Mouse (Mus musculus): ENCODE results near the gene Ica1l. TPM values are rescaled to one million over a fixed set of nuclear protein-coding genes. Genes with fewer than 3 reads are reported as not detected.

The Ica1l gene
- polyA plus RNA-seq, 1 experiment from 2014 or later = 0.90 TPM

DNA sequence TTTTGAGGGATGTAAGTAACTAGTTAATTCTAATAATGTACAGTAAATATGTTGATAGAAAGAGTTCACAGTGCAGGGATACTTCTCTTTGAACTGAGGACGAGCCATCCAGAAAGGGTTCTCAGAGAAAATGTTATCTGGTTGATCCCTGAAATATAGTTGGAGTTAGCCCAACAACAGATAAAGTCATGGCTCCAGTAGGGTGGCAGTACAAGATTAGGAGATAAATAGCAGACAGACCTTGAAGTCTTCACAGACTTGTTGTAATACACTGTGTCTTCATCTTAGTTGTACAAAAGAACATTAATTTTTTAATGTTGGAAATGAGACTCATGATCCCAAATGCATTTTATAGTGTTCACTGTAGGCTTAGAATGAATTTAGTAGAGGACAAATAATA, 83.0 kb downstream of the Ica1l start:
- Histone ChIP-seq H3K4me1 (replicated peaks; ENCODE audit: control insufficient read depth, insufficient read depth) (no peaks in the 10 kb centered on the region), H3K9me3 (ENCODE audit: control insufficient read depth, low read length) (no peaks in the 10 kb centered on the region)

DNA sequence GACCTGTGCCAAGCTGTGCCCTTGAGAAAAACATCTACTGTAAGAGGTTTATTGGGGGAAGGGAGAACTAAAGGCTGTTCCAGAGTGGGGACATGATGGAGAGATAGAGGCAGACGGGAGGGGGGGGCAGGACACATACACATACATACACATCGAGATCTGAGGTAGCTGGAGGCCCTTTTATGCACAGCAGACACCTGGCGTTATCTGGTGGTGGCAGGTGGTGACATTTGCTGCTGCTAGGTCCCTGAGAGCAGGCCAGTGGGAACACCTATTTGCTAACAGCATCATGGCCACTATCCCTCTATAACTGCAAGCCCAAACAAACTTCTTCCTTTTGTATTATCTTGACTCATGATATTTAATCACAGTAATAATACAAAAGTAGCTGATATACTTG, 85.8 kb downstream of the Ica1l start:
- no peak overlapping the region for H3K27ac ChIP-seq (replicated peaks)
- 63% methylated on average over 3 of the region's 3 CpGs for WGBS

More for the DNA sequence above, 83.0 kb downstream of the Ica1l start:
- H3K4me3 ChIP-seq (ENCODE audit: low read depth, low read length) = no peak overlapping the region
- no peak for DNase-seq (ENCODE audit: low spot score)
- no peak overlapping the region for H3K9ac ChIP-seq (ENCODE audit: low read length)
- no peak overlapping the region for H3K4me2 ChIP-seq (replicated peaks; ENCODE audit: low read depth)
- WGBS = 86% methylated on average over 1 of the region's 1 CpGs
- no peaks in the 10 kb centered on the region for H3K36me3 ChIP-seq (ENCODE audit: control insufficient read depth, insufficient read depth, low read length)
- H3K27ac ChIP-seq (replicated peaks) = no peak overlapping the region
- TF ChIP-seq EP300 (optimal IDR thresholded peaks at IDR 0.05) (no peak), CTCF (IDR thresholded peaks at IDR 0.05; ENCODE audit: low read depth) (no peak)
- no peak for ATAC-seq (ENCODE audit: low FRiP score, low TSS enrichment)
- no peaks in the 10 kb centered on the region for H3K27me3 ChIP-seq (ENCODE audit: control insufficient read depth, insufficient read depth, low read length)

DNA sequence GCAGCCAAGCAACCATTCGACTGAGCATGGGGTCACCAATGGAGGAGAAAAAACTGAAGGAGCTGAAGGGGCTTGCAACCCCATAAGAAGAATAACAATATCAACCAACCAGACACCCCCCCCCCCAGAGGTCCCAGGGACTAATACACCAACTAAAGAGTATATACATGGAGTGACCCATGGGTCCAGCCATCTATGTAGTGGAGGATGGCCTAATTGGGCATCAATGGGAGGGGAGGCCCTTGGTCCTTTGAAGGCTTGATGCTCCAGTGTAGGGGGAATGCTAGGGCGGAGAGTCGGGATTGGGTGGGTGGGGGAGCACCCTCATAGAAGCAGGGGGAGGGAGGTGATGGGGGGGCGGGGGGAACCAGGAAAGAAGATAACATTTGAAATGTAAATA, 95.5 kb downstream of the Ica1l start:
- no peaks in the 10 kb centered on the region; the same call in 1 of the 2 replicates for H3K4me1 ChIP-seq (replicated peaks; ENCODE audit: control insufficient read depth, insufficient read depth)
- H3K4me2 ChIP-seq (replicated peaks; ENCODE audit: low read depth) = no peak overlapping the region
- TF ChIP-seq EP300 (optimal IDR thresholded peaks at IDR 0.05) (no peak), CTCF (IDR thresholded peaks at IDR 0.05; ENCODE audit: low read depth) (no peak)
- no peak overlapping the region for H3K27ac ChIP-seq (replicated peaks)
- H3K36me3 ChIP-seq (ENCODE audit: control insufficient read depth, insufficient read depth, low read length) = no peaks in the 10 kb centered on the region
- no peaks in the 10 kb centered on the region for H3K27me3 ChIP-seq (ENCODE audit: control insufficient read depth, insufficient read depth, low read length)
- DNase-seq (ENCODE audit: low spot score) = no peak
- no peak for ATAC-seq (ENCODE audit: low FRiP score, low TSS enrichment)
- no peaks in the 10 kb centered on the region for H3K9me3 ChIP-seq (ENCODE audit: control insufficient read depth, low read length)
- no peak overlapping the region for H3K4me3 ChIP-seq (ENCODE audit: low read depth, low read length)
- no peak overlapping the region for H3K9ac ChIP-seq (ENCODE audit: low read length)
- WGBS = 94% methylated on average over 4 of the region's 4 CpGs

More for the DNA sequence above, 85.8 kb downstream of the Ica1l start:
- DNase-seq (ENCODE audit: low spot score) = no peak
- H3K9ac ChIP-seq (ENCODE audit: low read length) = no peak overlapping the region
- TF ChIP-seq EP300 (optimal IDR thresholded peaks at IDR 0.05) (no peak), CTCF (IDR thresholded peaks at IDR 0.05; ENCODE audit: low read depth) (no peak)
- no peak for ATAC-seq (ENCODE audit: low FRiP score, low TSS enrichment)
- H3K4me2 ChIP-seq (replicated peaks; ENCODE audit: low read depth) = no peak overlapping the region
- H3K36me3 ChIP-seq (ENCODE audit: control insufficient read depth, insufficient read depth, low read length) = no peaks in the 10 kb centered on the region
- H3K27me3 ChIP-seq (ENCODE audit: control insufficient read depth, insufficient read depth, low read length) = no peaks in the 10 kb centered on the region
- no peak overlapping the region for H3K4me3 ChIP-seq (ENCODE audit: low read depth, low read length)
- H3K9me3 ChIP-seq (ENCODE audit: control insufficient read depth, low read length) = no peaks in the 10 kb centered on the region
- no peaks in the 10 kb centered on the region for H3K4me1 ChIP-seq (replicated peaks; ENCODE audit: control insufficient read depth, insufficient read depth)

DNA sequence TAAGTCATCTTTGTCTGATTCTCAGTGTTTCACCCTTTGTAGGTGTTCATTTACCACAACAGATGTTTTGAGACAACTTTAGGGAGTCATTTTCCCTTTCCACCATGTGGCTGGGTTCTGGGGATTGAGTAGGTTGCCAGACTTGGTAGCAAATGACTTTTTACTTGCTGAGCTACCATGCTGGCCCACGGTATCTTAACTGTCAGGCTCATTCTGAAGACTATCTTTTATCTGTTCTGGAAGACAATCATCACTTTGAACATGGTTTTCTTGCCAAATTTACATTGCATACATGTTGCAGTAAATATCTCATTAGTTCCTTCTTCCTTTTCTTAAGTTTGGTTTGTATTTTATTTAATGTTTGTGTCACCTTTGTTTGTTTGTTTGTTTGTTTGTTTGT, 97.0 kb downstream of the Ica1l start:
- no peaks in the 10 kb centered on the region for H3K27me3 ChIP-seq (ENCODE audit: control insufficient read depth, insufficient read depth, low read length)

DNA sequence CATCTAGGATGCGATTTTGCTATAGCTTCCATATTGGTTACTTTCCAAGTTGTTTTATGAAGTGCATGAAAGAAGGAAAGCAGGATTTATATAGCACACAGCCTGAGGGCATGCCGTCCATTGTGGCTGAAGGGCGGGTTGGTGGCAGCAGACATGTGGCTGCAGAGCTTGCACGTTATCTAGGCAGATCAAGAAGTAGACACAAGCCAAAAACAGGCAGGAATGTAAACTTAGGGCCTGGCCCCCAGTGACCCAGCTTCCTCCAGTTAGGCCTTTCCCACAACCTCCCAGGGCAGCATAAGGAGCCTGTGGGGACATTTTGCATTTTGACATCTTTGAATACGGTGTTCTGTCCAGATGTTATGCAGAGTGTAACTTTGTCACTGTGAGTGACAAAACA, 99.2 kb downstream of the Ica1l start:
- 29% methylated on average over 5 of the region's 5 CpGs for WGBS
- DNase-seq (ENCODE audit: low spot score) (no peak), ATAC-seq (ENCODE audit: low FRiP score, low TSS enrichment) (no peak)
- no peak overlapping the region for H3K4me2 ChIP-seq (replicated peaks; ENCODE audit: low read depth)
- H3K9me3 ChIP-seq (ENCODE audit: control insufficient read depth, low read length) = no peaks in the 10 kb centered on the region
- no peaks in the 10 kb centered on the region for H3K27me3 ChIP-seq (ENCODE audit: control insufficient read depth, insufficient read depth, low read length)
- TF ChIP-seq CTCF (IDR thresholded peaks at IDR 0.05; ENCODE audit: low read depth) (no peak), EP300 (optimal IDR thresholded peaks at IDR 0.05) (no peak)
- H3K4me3 ChIP-seq (ENCODE audit: low read depth, low read length) = no peak overlapping the region
- H3K4me1 ChIP-seq (replicated peaks; ENCODE audit: control insufficient read depth, insufficient read depth) = no peaks in the 10 kb centered on the region; the same call in 1 of the 2 replicates
- no peaks in the 10 kb centered on the region for H3K36me3 ChIP-seq (ENCODE audit: control insufficient read depth, insufficient read depth, low read length)
- no peak overlapping the region for H3K9ac ChIP-seq (ENCODE audit: low read length)
- H3K27ac ChIP-seq (replicated peaks) = no peak overlapping the region

More for the DNA sequence above, 97.0 kb downstream of the Ica1l start:
- no peak for TF ChIP-seq CTCF (IDR thresholded peaks at IDR 0.05; ENCODE audit: low read depth)
- TF ChIP-seq EP300 (optimal IDR thresholded peaks at IDR 0.05) = no peak
- H3K4me1 ChIP-seq (replicated peaks; ENCODE audit: control insufficient read depth, insufficient read depth) = no peaks in the 10 kb centered on the region; the same call in 1 of the 2 replicates
- H3K27ac ChIP-seq (replicated peaks) = no peak overlapping the region
- H3K4me3 ChIP-seq (ENCODE audit: low read depth, low read length) = no peak overlapping the region
- no peak overlapping the region for H3K4me2 ChIP-seq (replicated peaks; ENCODE audit: low read depth)
- DNase-seq (ENCODE audit: low spot score) (no peak), ATAC-seq (ENCODE audit: low FRiP score, low TSS enrichment) (no peak)
- no peaks in the 10 kb centered on the region for H3K36me3 ChIP-seq (ENCODE audit: control insufficient read depth, insufficient read depth, low read length)
- 76% methylated on average over 1 of the region's 1 CpGs for whole genome bisulfite sequencing
- H3K9me3 ChIP-seq (ENCODE audit: control insufficient read depth, low read length) = no peaks in the 10 kb centered on the region
- H3K9ac ChIP-seq (ENCODE audit: low read length) = no peak overlapping the region

DNA sequence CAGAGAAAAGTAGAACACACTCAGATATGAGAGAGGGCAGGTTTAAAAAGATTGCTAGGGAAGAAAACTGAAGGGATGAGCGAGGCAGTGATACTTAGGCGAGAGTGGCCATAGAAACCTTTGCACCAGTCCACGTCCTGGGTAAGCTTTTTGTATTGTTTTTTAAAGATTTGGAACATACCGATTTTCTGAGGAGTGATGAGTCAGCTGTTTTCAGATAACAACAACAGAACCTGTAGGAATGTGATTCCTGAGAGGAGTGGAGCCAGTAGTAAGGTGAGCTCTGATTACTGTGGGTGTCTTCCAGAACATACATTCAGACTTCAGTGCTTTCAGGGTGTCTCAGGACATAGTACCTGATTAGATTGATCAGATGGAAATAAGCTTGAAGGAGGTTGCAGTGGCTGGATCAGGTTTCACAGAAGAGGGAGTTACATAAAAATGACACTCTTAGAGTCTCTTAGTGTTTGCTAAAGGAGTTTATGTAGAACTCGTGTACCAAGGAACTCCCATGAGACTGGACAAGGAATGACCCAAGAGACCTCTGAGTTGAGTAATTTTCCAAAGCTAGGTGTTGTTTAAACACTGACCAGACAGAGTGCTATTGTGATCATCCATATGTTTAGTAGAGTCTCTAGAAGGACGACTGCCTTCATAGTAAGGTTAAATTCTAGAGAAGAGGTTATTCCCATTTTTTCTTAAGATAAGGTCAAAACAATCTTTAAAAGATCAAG, 100.8 kb downstream of the Ica1l start:
- no peaks in the 10 kb centered on the region for H3K9me3 ChIP-seq (ENCODE audit: control insufficient read depth, low read length)
- H3K27me3 ChIP-seq (ENCODE audit: control insufficient read depth, insufficient read depth, low read length) = no peaks in the 10 kb centered on the region
- H3K27ac ChIP-seq (replicated peaks) = no peak overlapping the region
- no peak for TF ChIP-seq CTCF (IDR thresholded peaks at IDR 0.05; ENCODE audit: low read depth)
- no peak for TF ChIP-seq EP300 (optimal IDR thresholded peaks at IDR 0.05)
- H3K36me3 ChIP-seq (ENCODE audit: control insufficient read depth, insufficient read depth, low read length) = no peaks in the 10 kb centered on the region
- no peaks in the 10 kb centered on the region; the same call in 1 of the 2 replicates for H3K4me1 ChIP-seq (replicated peaks; ENCODE audit: control insufficient read depth, insufficient read depth)
- no peak overlapping the region for H3K9ac ChIP-seq (ENCODE audit: low read length)
- no peak for DNase-seq (ENCODE audit: low spot score)
- WGBS = 60% methylated on average over 6 of the region's 6 CpGs
- no peak overlapping the region for H3K4me2 ChIP-seq (replicated peaks; ENCODE audit: low read depth)
- no peak overlapping the region for H3K4me3 ChIP-seq (ENCODE audit: low read depth, low read length)
- ATAC-seq (ENCODE audit: low FRiP score, low TSS enrichment) = no peak
